Mouse (Mus musculus) lung, postnatal 0 days (tissue): Measurements from ENCODE around the gene Edem1. TPM values are rescaled to one million over a fixed set of nuclear protein-coding genes. Genes with fewer than 3 reads are reported as not detected.

Experiments
- ATAC-seq: fragments of 200-750 bp; cut with Nextera tagmentation; 2 replicates; pipeline ENCODE4 v1.8.0; 2017; ENCODE audit warnings: moderate library complexity
- DNase-seq: peaks from one replicate; pipeline ENCODE4 v3.0.0-alpha.2; 2016; ENCODE audit warnings: low spot score
- H3K27ac ChIP-seq: fragments of 300-500 bp; sonication (generic); 2 replicates; pipeline ENCODE4 v1.5.1; 2014; ENCODE audit warnings: antibody characterized with exemption, mild to moderate bottlenecking, low read length, mixed read lengths
- H3K27me3 ChIP-seq: fragments of 300-500 bp; sonication (generic); replicated peaks from 2 replicates; pipeline ENCODE4 v1.6.1; 2014; ENCODE audit warnings: low read length, mixed read lengths; ENCODE audit not compliant: insufficient read depth
- H3K36me3 ChIP-seq: fragments of 300-500 bp; sonication (generic); 2 replicates; pipeline ENCODE4 v1.6.1; 2014; ENCODE audit warnings: low read length, mixed read lengths; ENCODE audit not compliant: insufficient read depth
- H3K4me1 ChIP-seq: fragments of 300-500 bp; sonication (generic); 2 replicates; pipeline ENCODE4 v1.6.1; 2014; ENCODE audit warnings: antibody characterized with exemption, low read depth, low read length, mixed read lengths; ENCODE audit not compliant: insufficient read depth
- H3K4me2 ChIP-seq: fragments of 300-500 bp; sonication (generic); replicated peaks from 2 replicates; pipeline ENCODE4 v1.6.1; 2014; ENCODE audit warnings: low read depth, mild to moderate bottlenecking, low read length, moderate library complexity, mixed read lengths
- H3K4me3 ChIP-seq: fragments of 300-500 bp; sonication (generic); 2 replicates; pipeline ENCODE4 v1.5.1; 2014; ENCODE audit warnings: low read depth, low read length
- H3K9ac ChIP-seq: fragments of 300-500 bp; sonication (generic); replicated peaks from 2 replicates; pipeline ENCODE4 v1.6.1; 2014; ENCODE audit warnings: low read depth, mild to moderate bottlenecking
- H3K9me3 ChIP-seq: fragments of 300-500 bp; sonication (generic); 2 replicates; pipeline ENCODE4 v1.6.1; 2016; ENCODE audit warnings: low read length, mixed read lengths
- CTCF ChIP-seq: IDR thresholded peaks from 2 replicates; pipeline ENCODE4 v1.5.1; 2016; ENCODE audit warnings: antibody characterized with exemption, mild to moderate bottlenecking
- EP300 ChIP-seq: IDR thresholded peaks from 2 replicates; pipeline ENCODE4 v1.6.1; 2016; ENCODE audit warnings: antibody characterized with exemption, mild to moderate bottlenecking, control low read depth
- WGBS: fragments of 180-500 bp; shearing (Covaris S2); extraction: QIAGEN DNeasy Blood & Tissue Kit; methylation state at CpG from one replicate; pipeline ENCODE4 v1.1.7; 2014; 5-methylcytosine and 5-hydroxymethylcytosine counted together
- polyA plus RNA-seq: library from polyadenylated mRNA; unstranded; fragments of >200 nt; fragmentation: Nextera tagmentation; extraction: Ambion mirVana; gene quantifications from 2 replicates; pipeline ENCODE4 v1.2.1, GENCODE M21; 2015

Gene Edem1
- polyA plus RNA-seq, 1 experiment from 2014 or later = 15.0 TPM

- Histone ChIP-seq H3K4me1 (0 out of 2 replicates have a peak, but pooled peaks cover 4% of the 10 kb centered on the region), H3K4me2 (no peak overlapping the region; the same call in 1 of the 2 replicates), H3K4me3 (no peak overlapping the region), H3K9me3 (no peaks in the 10 kb centered on the region), H3K27me3 (no peaks in the 10 kb centered on the region), H3K9ac (no peak overlapping the region), H3K27ac (no peak overlapping the region), H3K36me3 (no peaks in the 10 kb centered on the region)
- 81% methylated on average over 3 of the region's 3 CpGs for WGBS
- no peak for DNase-seq
- ATAC-seq = no peak
- TF ChIP-seq EP300 (no peak), CTCF (no peak)
These were observed 42.9 kb upstream of the Edem1 start for GRCm38 (mm10) chr6:108785551-108785950.

GRCm38 (mm10) chr6:108791498-108791897 lies 36.9 kb upstream of the Edem1 start:
- Histone ChIP-seq H3K27me3 (no peaks in the 10 kb centered on the region), H3K4me1 (no peaks in the 10 kb centered on the region; the same call in 1 of the 2 replicates), H3K4me3 (no peak overlapping the region), H3K9me3 (no peaks in the 10 kb centered on the region), H3K36me3 (no peaks in the 10 kb centered on the region), H3K4me2 (no peak overlapping the region), H3K27ac (no peak overlapping the region), H3K9ac (no peak overlapping the region)
- 57% methylated on average over 5 of the region's 5 CpGs for WGBS
- no peak for ATAC-seq
- DNase-seq = no peak
- TF ChIP-seq EP300 (no peak), CTCF (no peak)

GRCm38 (mm10) chr6:108795912-108796311 lies 32.5 kb upstream of the Edem1 start:
- no peak for TF ChIP-seq EP300
- no peak for TF ChIP-seq CTCF
- Histone ChIP-seq H3K4me2 (no peak overlapping the region), H3K4me3 (no peak overlapping the region), H3K27ac (no peak overlapping the region), H3K27me3 (no peaks in the 10 kb centered on the region), H3K9me3 (no peaks in the 10 kb centered on the region), H3K4me1 (no peaks in the 10 kb centered on the region; the same call in 1 of the 2 replicates), H3K36me3 (no peaks in the 10 kb centered on the region), H3K9ac (no peak overlapping the region)
- WGBS = 45% methylated on average over 1 of the region's 1 CpGs
- no peak for ATAC-seq
- no peak for DNase-seq

GRCm38 (mm10) chr6:108796706-108797105 lies 31.7 kb upstream of the Edem1 start:
- H3K4me2 ChIP-seq = no peak overlapping the region
- ATAC-seq = no peak
- peak; percentile 33 for DNase-seq
- TF ChIP-seq CTCF = no peak
- no peak for TF ChIP-seq EP300
- no peaks in the 10 kb centered on the region; the same call in 1 of the 2 replicates for H3K4me1 ChIP-seq
- H3K9ac ChIP-seq = no peak overlapping the region
- 33% methylated on average over 2 of the region's 2 CpGs for WGBS
- no peak overlapping the region for H3K4me3 ChIP-seq
- no peaks in the 10 kb centered on the region for H3K27me3 ChIP-seq
- H3K36me3 ChIP-seq = no peaks in the 10 kb centered on the region
- no peaks in the 10 kb centered on the region for H3K9me3 ChIP-seq
- no peak overlapping the region for H3K27ac ChIP-seq

- DNase-seq (peak; percentile 42), ATAC-seq (peak; percentile 21; the same call in 1 of the 2 replicates)
- no peak overlapping the region for H3K4me2 ChIP-seq
- no peak overlapping the region for H3K4me3 ChIP-seq
- no peaks in the 10 kb centered on the region for H3K36me3 ChIP-seq
- no peaks in the 10 kb centered on the region for H3K9me3 ChIP-seq
- no peak for TF ChIP-seq CTCF
- TF ChIP-seq EP300 = no peak
- H3K9ac ChIP-seq = no peak overlapping the region
- WGBS = 33% methylated on average over 1 of the region's 1 CpGs
- H3K27ac ChIP-seq = no peak overlapping the region
- H3K4me1 ChIP-seq = no peaks in the 10 kb centered on the region
- H3K27me3 ChIP-seq = no peaks in the 10 kb centered on the region
These were observed 23.2 kb upstream of the Edem1 start for GRCm38 (mm10) chr6:108805194-108805593.

- no peak for DNase-seq
- no peak for TF ChIP-seq CTCF
- no peak for TF ChIP-seq EP300
- Histone ChIP-seq H3K27me3 (no peaks in the 10 kb centered on the region), H3K36me3 (no peaks in the 10 kb centered on the region), H3K9ac (no peak overlapping the region), H3K4me3 (no peak overlapping the region), H3K27ac (no peak overlapping the region), H3K4me1 (no peaks in the 10 kb centered on the region), H3K9me3 (no peaks in the 10 kb centered on the region), H3K4me2 (no peak overlapping the region)
- no peak for ATAC-seq
- WGBS = 68% methylated on average over 7 of the region's 7 CpGs
These were observed 22.6 kb upstream of the Edem1 start for GRCm38 (mm10) chr6:108805871-108806270.

- Histone ChIP-seq H3K4me3 (no peak overlapping the region), H3K4me2 (no peak overlapping the region), H3K36me3 (no peaks in the 10 kb centered on the region), H3K4me1 (no peaks in the 10 kb centered on the region), H3K27ac (no peak overlapping the region), H3K9ac (no peak overlapping the region), H3K27me3 (no peaks in the 10 kb centered on the region), H3K9me3 (no peaks in the 10 kb centered on the region)
- WGBS = 70% methylated on average over 3 of the region's 3 CpGs
- ATAC-seq (no peak), DNase-seq (no peak)
- TF ChIP-seq CTCF = peak; percentile 40
- TF ChIP-seq EP300 = no peak
These were observed 21.0 kb upstream of the Edem1 start for GRCm38 (mm10) chr6:108807446-108807845.
